Mouse (Mus musculus): ENCODE measurements around the gene Abi1.
"Not testable (repeated sequence)": the region's sequence is repeated elsewhere in the genome, so short reads cannot be mapped to it uniquely, and the experiment has no call there.

Gene Abi1

DNA sequence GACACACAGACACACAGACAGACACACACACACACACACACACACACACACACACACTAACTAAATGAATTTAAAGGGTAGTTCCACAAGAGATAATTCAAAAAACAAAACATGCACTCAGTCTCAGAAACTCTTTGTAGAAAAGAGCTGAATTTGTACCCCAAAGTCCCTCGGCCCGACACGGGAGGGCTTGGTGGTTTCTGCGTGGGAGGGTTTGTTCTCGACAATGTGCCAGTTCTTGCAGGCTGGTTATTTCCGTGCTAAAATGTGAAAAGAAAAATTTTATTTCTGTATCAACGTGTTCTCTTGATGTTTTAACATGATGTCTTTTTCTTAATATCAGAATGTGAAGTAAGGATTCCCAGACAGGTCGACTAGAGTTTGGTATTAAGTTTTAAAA lies 77.8 kb downstream of the Abi1 start:
- DNase-seq (ENCODE audit: low read depth, low spot score): no peak
- H3K36me3 ChIP-seq (ENCODE audit: control insufficient read depth, insufficient read depth, low read length, poor library complexity, severe bottlenecking): no peaks in the 10 kb centered on the region; the same call in 1 of the 2 replicates
- no peaks in the 10 kb centered on the region for H3K27me3 ChIP-seq (ENCODE audit: control insufficient read depth, insufficient read depth, low read length, poor library complexity, severe bottlenecking)

DNA sequence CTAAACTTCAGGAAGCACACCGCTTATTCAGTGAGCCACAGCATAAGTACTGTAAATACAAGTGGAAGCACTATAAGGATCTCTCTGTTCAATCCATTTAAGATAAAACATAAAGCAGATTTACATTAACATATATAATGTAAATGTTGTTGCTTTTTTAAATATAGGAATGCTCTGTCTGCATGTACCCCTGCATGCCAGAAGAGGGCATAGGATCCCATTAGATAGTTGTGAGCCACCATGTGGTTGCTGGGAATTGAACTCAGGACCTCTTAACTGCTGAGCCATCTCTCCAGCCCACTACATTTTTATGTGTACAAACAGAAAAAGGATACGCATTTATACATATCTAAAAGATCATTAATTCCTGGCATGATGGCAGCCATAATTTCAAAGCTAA lies 78.4 kb downstream of the Abi1 start:
- H3K27me3 ChIP-seq (ENCODE audit: control insufficient read depth, insufficient read depth, low read length, poor library complexity, severe bottlenecking): no peaks in the 10 kb centered on the region
- H3K36me3 ChIP-seq (ENCODE audit: control insufficient read depth, insufficient read depth, low read length, poor library complexity, severe bottlenecking): no peaks in the 10 kb centered on the region; the same call in 1 of the 2 replicates
- DNase-seq (ENCODE audit: low read depth, low spot score): no peak

DNA sequence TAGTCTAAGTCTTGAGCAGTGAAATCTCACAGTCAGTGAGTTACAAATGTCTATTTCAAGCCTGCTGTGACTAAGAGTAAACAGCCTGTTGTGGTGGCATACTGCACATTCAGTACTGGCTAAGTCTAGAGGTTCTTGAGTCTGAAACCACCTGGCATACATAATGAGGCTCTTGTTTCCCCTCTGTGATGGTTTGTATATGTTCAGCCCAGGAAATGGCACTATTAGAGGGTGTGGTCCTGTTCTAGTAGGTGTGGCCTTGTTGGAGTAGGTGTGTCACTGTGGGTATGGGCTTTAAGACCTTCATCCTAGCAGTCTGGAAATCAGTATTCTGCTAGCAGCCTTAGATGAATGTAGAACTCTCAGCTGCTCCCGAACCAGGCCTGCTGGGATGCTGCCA lies 82.6 kb downstream of the Abi1 start:
- Histone ChIP-seq H3K36me3 (ENCODE audit: control insufficient read depth, insufficient read depth, low read length, poor library complexity, severe bottlenecking) (no peaks in the 10 kb centered on the region; the same call in 1 of the 2 replicates), H3K27me3 (ENCODE audit: control insufficient read depth, insufficient read depth, low read length, poor library complexity, severe bottlenecking) (no peaks in the 10 kb centered on the region)
- peak; percentile 61 for DNase-seq (ENCODE audit: low read depth, low spot score)

DNA sequence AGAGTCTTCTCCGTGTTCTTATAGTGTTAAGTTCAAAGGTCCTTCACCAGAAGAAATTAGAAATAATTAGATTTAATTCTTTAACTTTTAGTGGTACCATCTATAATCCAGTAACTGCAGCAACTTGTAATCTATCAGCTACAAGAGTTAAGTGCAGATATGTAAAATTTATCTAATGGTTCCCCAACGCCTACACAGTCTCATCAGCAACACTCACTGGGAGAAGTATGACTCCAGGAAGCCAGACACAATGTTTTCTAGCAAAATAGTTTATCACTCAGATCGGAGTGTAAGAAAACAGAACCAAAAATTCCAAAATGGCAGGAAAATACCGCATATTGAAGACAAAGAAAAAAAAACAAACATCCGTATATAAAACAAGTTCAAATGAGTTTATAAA lies 84.1 kb downstream of the Abi1 start:
- Histone ChIP-seq H3K36me3 (ENCODE audit: control insufficient read depth, insufficient read depth, low read length, poor library complexity, severe bottlenecking) (no peaks in the 10 kb centered on the region), H3K27me3 (ENCODE audit: control insufficient read depth, insufficient read depth, low read length, poor library complexity, severe bottlenecking) (no peaks in the 10 kb centered on the region)
- no peak for DNase-seq (ENCODE audit: low read depth, low spot score)

DNA sequence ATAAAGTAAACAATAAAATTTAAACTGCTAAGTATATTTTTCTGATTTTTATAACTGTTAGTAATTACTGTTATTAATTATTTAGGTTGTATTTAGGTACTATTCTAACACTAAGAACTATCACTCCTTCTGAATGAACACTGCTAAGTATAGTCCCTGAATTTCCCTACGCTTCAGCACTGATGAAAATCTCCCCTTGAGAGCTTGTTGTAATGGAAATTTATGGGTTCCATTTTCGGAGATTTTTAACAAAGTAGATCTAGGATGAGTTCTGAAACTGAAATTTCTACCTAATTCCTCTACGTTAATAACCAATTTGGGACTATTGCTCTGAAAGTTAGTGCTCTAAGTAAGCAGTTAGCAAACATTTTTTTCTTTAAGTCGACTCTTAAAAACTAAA lies 85.8 kb downstream of the Abi1 start:
- no peak for DNase-seq (ENCODE audit: low read depth, low spot score)
- Histone ChIP-seq H3K27me3 (ENCODE audit: control insufficient read depth, insufficient read depth, low read length, poor library complexity, severe bottlenecking) (no peaks in the 10 kb centered on the region), H3K36me3 (ENCODE audit: control insufficient read depth, insufficient read depth, low read length, poor library complexity, severe bottlenecking) (peaks cover 1% of the 10 kb centered on the region; the same call in 1 of the 2 replicates)

DNA sequence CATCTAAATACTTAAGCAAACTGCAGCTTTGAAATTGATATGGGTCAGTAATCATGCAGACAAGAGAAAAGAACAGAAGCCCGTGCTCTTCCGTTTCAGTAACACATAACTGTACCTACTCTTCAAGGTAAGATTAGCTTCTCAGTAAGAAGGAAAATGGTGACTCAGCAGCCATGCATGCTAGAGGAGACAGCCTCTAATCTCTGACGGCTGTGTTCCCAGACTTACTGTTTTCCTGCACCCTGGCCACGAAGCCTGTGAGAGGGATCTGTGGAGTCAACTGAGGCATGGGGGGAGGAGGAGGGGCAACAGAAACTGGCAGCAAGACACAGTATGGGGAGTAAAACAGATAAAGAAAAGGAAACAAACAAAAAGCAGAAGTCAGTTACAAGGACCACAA lies 90.1 kb downstream of the Abi1 start:
- peaks cover 1% of the 10 kb centered on the region; the same call in 1 of the 2 replicates for H3K36me3 ChIP-seq (ENCODE audit: control insufficient read depth, insufficient read depth, low read length, poor library complexity, severe bottlenecking)
- H3K27me3 ChIP-seq (ENCODE audit: control insufficient read depth, insufficient read depth, low read length, poor library complexity, severe bottlenecking): no peaks in the 10 kb centered on the region
- no peak for DNase-seq (ENCODE audit: low read depth, low spot score)

DNA sequence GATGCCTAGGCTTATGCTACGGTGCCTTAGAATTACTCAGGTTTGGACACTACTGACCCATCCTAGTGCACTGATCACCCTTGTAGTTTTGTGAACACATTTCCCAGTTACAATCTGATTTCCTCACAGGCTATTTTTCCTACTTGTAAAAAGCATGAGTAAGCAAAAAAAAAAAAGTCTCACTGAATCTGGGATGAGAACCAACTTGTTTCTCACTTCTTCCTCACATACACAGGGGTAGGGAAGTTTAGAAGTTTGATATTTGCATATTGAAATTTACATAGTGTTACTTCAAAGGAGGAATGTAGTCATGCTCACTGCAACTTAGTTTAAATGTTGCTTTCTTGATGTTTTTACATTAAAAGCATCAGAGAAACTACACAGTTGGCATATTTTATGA lies 106.5 kb downstream of the Abi1 start:
- peak; percentile 5 for DNase-seq (ENCODE audit: low read depth, low spot score)
- peaks cover 7% of the 10 kb centered on the region; the same call in 1 of the 2 replicates for H3K36me3 ChIP-seq (ENCODE audit: control insufficient read depth, insufficient read depth, low read length, poor library complexity, severe bottlenecking)
- no peaks in the 10 kb centered on the region for H3K27me3 ChIP-seq (ENCODE audit: control insufficient read depth, insufficient read depth, low read length, poor library complexity, severe bottlenecking)

DNA sequence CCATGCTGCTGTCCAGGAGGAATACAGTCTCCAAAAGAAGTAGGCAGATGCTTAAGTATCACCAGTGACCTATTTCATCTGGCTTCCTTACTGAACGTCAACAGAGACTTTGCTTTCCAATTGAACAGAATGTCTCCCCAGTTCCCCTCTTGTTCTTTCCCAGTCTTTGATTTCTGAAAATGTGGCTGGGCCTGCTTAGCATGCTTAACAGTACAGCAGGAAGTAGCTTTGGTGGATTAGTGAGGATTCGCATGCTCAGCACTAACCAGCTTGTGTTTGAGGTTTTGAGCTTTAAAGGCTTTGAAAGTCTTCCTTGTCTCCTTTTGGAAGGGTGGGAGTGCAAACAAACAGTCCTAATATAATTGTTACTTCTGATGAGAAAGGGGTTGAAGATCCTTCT lies 111.8 kb downstream of the Abi1 start:
- DNase-seq (ENCODE audit: low read depth, low spot score): no peak
- no peaks in the 10 kb centered on the region for H3K36me3 ChIP-seq (ENCODE audit: control insufficient read depth, insufficient read depth, low read length, poor library complexity, severe bottlenecking)
- no peaks in the 10 kb centered on the region for H3K27me3 ChIP-seq (ENCODE audit: control insufficient read depth, insufficient read depth, low read length, poor library complexity, severe bottlenecking)

DNA sequence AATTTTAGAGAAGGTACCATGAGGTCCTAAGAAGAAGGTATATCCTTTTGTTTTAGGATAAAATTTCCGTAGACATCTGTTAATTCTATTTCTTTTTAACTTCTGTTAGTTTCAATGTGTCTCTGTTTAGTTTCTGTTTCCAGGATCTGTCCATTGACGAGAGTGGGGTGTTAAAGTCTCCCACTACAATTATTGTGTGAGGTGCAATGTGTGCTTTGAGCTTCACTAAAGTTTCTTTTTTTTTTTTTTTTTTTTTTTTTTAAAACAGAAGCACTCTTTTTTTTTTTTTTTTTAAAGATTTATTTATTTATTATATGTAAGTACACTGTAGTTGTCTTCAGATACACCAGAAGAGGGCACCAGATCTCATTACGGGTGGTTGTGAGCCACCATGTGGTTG lies 114.1 kb downstream of the Abi1 start:
- not testable (repeated sequence) for H3K27me3 ChIP-seq (ENCODE audit: control insufficient read depth, insufficient read depth, low read length, poor library complexity, severe bottlenecking); H3K36me3 ChIP-seq (ENCODE audit: control insufficient read depth, insufficient read depth, low read length, poor library complexity, severe bottlenecking); DNase-seq (ENCODE audit: low read depth, low spot score)

DNA sequence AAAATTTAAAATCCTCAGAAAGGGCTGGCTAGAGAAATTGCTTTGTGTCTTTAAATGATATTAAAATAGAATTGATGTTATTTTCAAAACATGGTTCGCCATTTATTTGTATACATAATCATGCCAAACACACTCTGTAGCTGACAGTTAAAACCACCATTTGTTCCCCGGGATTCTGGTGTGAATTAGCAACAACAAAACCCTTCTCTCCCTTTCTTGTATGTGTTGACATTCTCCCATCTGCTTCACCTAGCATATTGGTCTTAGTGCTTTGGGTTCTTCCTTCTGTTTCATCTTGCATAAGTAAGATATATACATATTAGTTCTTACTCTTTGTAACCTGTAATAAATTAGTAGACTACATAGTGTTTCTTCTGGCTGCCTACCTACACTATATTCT lies 121.4 kb downstream of the Abi1 start:
- Histone ChIP-seq H3K36me3 (ENCODE audit: control insufficient read depth, insufficient read depth, low read length, poor library complexity, severe bottlenecking) (no peaks in the 10 kb centered on the region), H3K27me3 (ENCODE audit: control insufficient read depth, insufficient read depth, low read length, poor library complexity, severe bottlenecking) (no peaks in the 10 kb centered on the region)
- DNase-seq (ENCODE audit: low read depth, low spot score): no peak

DNA sequence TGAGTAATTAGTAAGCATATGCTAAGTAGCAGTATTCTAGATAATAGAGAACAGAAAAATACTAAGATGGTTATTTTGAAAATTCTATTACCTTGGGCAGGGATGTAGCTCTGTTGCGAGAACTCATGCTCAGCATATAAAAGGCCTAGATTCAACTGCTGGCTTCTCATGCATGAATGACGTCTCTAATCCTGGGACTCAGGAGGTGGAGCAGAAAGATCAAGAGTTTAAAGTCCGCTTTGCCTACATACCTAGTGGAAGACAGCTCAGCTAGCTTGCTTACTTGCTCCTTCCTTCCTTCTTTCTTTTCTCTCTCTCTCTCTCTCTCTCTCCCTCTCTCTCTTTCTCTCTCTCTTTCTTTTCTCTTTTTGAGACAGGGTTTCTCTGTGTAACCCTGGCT lies 125.6 kb downstream of the Abi1 start:
- Histone ChIP-seq H3K36me3 (ENCODE audit: control insufficient read depth, insufficient read depth, low read length, poor library complexity, severe bottlenecking) (no peaks in the 10 kb centered on the region), H3K27me3 (ENCODE audit: control insufficient read depth, insufficient read depth, low read length, poor library complexity, severe bottlenecking) (no peaks in the 10 kb centered on the region)
- no peak for DNase-seq (ENCODE audit: low read depth, low spot score)

DNA sequence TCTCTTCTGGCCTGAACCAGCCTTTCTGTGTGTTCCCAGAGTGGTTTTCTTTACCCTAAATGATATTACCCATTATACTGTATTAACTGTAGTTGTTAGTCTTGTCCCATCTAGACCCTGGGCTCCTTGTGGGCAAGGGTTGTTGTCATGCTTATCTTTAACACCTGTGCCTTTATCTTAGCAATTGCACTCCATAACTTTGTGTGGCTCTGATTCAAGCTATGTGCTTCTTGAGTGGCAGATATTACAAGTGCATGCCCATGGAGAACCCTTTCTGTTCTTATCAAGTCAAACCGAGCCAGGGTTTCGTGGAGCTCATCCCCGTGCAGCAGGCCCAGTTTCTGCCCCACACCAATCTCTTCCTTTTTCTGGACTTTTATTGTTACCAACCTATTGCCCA lies 136.1 kb downstream of the Abi1 start:
- peaks cover 7% of the 10 kb centered on the region; the same call in 1 of the 2 replicates for H3K36me3 ChIP-seq (ENCODE audit: control insufficient read depth, insufficient read depth, low read length, poor library complexity, severe bottlenecking)
- no peaks in the 10 kb centered on the region for H3K27me3 ChIP-seq (ENCODE audit: control insufficient read depth, insufficient read depth, low read length, poor library complexity, severe bottlenecking)
- DNase-seq (ENCODE audit: low read depth, low spot score): no peak

DNA sequence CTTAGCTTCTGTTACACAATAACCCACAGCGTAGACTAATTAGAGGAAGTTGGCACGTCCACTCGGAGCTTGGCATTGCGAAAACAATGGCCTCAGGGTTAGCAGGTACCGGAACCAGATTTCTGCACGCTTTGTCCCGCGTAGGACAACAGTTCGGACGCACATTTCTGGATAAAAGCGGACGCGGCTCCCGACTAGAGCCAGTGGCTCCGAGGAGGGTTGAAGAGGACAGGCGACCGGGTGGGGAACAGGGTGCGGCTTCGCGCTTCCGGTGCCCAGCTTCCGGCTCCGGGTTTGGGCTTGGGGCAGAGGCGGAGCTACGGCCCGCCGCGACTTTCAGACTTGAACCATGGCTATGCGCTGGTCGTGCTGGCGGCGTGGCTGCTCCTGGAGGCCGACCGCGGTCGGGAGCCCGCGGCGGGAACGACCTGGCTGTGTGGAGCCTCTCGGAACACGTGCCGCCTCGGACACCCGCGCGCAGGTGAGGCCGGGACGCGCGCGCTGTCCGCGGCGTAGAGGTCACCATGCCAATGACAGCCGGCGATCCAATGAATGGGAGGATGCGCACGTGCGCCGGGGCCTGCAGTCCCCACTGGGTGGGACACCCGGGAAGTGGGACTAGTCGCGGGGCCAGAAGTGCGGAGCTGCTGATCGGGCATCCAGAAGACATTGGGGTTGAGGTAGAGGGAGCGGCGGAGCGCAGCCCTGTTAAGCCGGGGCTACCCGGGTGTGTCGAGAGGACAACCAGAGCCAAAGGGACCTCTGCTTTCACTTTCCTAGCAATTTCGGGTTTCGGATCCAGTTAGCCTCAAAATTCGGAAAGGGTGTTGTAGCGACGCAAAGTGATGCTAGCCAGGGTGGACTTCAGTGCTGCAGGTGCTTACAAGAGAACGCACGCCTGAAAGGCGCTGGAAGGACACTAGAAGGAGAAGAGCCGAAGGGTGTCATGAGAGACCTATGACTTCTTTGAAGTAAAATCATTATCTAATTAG lies 144.5 kb downstream of the Abi1 start, which contains the start of gene Pdss1:
Gene Pdss1, plus strand, starts transcription at position 241 of the 992 bp plus-strand sequence.
- Histone ChIP-seq H3K27me3 (ENCODE audit: control insufficient read depth, insufficient read depth, low read length, poor library complexity, severe bottlenecking) (no peaks in the 10 kb centered on the region), H3K36me3 (ENCODE audit: control insufficient read depth, insufficient read depth, low read length, poor library complexity, severe bottlenecking) (no peaks in the 10 kb centered on the region)
- peak; percentile 84 for DNase-seq (ENCODE audit: low read depth, low spot score)

DNA sequence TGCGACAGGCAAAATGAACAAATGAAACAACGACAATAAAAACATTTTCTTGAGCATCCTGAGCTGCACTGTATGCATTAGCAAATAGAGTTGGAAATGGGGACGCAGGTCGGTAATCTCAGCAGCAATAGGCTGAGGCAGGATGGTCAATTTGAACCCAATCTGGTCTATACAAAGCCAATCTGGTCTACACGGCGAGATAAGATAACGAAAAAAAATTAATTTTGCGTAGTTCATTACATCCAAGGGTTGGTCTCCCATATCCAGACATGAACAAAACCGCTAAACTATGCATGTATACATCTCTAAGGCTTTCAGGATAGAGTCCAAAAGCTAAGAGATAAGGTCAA lies 145.1 kb downstream of the Abi1 start:
- H3K27me3 ChIP-seq (ENCODE audit: control insufficient read depth, insufficient read depth, low read length, poor library complexity, severe bottlenecking): no peaks in the 10 kb centered on the region
- H3K36me3 ChIP-seq (ENCODE audit: control insufficient read depth, insufficient read depth, low read length, poor library complexity, severe bottlenecking): no peaks in the 10 kb centered on the region
- DNase-seq (ENCODE audit: low read depth, low spot score): no peak

Data from splenic B cell, adult 2 months (primary cell).